Mouse (Mus musculus): ENCODE measurements at regions not wholly inside any gene's neighbourhood (a gene's known extent, or its start where the extent isn't known, plus 50 kb on each side); places are given as distances from the start of the nearest gene placed in this dataset.

DNA sequence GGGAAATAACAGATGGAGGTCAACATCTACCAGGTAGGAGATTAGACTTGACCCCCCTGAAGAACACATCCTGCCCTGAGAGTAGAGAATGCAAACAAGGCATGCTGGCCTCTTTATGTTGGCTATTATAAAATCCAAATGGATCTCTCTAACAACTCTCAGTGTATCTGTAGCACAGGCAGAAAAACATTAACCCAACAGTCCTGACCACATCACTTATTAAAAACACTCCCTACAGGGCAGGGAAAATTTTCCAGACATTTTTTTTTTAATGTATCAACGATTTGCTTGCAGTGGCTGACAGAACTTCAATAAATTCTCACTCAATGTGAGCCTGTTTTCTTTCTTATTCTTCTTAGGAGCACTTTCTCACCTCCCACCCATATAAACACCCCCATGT lies 511.4 kb downstream of the Cdk5rap2 start:
- no peak for DNase-seq

DNA sequence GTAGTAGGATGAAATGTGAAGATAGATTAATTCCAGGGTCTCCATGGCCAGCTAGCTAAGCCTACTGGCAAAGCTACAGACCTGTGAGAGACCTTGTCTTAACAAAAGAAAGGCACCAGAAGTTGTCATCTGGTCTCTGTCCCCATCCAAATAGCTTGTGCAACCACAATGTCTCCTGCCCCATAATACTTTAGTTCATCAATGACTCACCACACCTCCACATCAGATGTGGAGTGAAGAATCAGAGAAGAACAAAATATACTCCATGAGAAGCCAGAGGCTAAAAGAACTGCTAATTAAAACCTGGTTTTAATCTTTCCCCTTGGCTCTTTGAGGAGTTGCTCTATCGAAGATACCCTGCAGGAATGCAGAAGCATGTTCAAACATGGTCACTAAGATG lies 514.1 kb downstream of the Cdk5rap2 start:
- DNase-seq: no peak

DNA sequence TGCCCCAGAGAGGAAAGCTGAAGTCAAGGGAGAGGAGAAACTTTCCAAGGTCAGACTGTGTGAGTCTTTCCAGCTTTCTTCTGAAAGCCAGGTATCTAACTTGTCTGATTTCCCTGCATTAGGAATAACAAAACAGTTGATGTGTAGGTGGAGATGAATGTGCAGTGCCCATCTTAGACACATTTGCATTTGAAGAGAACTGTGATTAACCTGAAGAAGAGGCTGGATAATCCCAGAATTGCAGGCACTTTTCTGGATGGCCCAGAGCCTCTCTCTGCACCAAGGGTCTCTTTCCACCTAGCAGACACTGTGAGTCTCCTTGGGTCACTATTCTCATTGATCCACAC lies 517.4 kb downstream of the Cdk5rap2 start:
- DNase-seq: no peak

DNA sequence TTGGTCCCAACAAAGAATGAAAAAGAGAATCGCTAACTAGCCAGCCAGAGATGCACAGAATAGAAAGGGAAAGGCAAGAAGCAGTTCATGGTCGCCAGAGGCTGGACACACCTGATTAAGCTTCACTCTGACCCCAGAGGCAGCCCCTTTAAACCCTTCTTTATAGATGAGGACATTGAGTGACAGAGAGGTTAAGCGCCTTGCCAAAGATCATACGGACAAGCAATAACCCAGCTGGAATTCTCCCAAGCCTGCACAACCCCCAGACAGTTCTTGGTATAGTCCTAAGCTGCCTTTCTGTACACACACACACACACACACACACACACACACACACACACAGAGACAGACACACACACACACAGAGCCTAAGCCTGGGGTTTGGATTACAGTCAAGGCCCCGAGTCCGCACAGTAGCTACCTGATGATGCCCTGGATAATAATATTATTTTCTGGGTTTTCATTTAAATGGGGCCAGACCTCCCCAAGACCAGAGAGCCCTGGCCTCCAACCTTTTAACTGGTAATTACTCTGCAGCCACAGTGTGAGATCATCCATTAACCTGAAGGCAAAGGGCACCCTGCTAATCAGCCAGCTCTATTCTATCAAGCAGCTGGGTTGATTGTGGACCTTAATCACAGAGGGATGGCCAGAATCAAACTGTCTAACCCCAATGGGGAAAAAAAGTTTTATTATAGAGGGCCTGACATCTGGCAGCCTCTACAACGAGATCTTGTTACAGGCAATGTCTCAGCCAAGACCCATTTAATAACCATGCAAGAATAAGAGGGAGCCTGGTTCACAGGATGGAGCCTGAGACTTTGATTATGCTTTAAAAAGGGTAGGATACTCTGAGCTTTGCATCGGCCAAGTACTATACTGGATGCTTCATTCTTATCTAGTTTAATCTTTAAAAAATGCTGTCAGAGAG lies 518.1 kb downstream of the Cdk5rap2 start:
- no peak for DNase-seq

- no peak for DNase-seq
Observed at GRCm38 (mm10) chr4:69890655-69891054, 519.6 kb downstream of the Cdk5rap2 start.

GRCm38 (mm10) chr4:69889931-69890634 lies 520.2 kb downstream of the Cdk5rap2 start:
- no peak for DNase-seq

- no peak for DNase-seq
Observed at GRCm38 (mm10) chr4:69876734-69877133, 533.5 kb downstream of the Cdk5rap2 start.

- DNase-seq: no peak
Observed at GRCm38 (mm10) chr4:69870638-69871037, 539.6 kb downstream of the Cdk5rap2 start.

GRCm38 (mm10) chr4:69855001-69855400 lies 555.2 kb downstream of the Cdk5rap2 start:
- no peak for DNase-seq

DNA sequence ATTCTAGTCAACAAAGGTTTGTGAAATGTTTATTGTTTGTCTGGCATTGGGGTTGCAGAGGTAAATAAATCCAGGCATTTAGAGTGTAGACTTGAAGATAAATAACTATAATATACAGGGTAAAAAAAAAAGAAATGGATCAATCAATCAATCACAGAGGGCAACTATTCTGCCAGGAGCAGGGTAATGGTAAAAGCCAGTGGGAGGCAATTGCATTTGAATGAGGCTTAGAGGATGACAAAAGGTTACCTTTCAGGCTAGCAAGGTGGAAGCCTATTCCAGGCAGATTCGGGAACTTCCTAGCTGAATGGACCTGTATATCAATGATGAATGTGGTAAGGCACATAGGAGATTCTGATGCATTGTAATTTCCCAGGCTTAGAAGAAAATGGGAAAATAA lies 557.6 kb downstream of the Cdk5rap2 start:
- no peak for DNase-seq

- DNase-seq: no peak
Observed at GRCm38 (mm10) chr4:69849423-69849822, 560.8 kb downstream of the Cdk5rap2 start.

GRCm38 (mm10) chr4:69839868-69840267 lies 570.4 kb downstream of the Cdk5rap2 start:
- no peak for DNase-seq

- DNase-seq: no peak
Observed at GRCm38 (mm10) chr4:69838940-69839339, 571.3 kb downstream of the Cdk5rap2 start.

DNA sequence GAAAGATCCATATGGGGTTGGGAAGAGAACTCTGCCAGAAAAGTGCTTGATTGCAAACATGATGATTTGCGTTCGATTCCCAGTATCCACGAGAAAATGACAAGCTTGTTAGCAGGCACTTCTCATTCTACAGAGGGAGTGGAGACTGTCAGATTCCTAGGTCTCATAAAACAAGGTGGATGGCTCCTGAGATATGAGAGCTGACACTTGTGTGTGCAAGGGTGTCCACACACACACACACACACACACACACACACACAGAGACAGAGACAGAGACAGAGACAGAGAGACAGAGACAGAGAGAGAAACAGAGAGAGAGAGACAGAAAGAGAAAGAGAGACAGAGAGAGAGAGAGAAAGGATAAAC lies 585.4 kb downstream of the Cdk5rap2 start:
- DNase-seq: no peak

DNA sequence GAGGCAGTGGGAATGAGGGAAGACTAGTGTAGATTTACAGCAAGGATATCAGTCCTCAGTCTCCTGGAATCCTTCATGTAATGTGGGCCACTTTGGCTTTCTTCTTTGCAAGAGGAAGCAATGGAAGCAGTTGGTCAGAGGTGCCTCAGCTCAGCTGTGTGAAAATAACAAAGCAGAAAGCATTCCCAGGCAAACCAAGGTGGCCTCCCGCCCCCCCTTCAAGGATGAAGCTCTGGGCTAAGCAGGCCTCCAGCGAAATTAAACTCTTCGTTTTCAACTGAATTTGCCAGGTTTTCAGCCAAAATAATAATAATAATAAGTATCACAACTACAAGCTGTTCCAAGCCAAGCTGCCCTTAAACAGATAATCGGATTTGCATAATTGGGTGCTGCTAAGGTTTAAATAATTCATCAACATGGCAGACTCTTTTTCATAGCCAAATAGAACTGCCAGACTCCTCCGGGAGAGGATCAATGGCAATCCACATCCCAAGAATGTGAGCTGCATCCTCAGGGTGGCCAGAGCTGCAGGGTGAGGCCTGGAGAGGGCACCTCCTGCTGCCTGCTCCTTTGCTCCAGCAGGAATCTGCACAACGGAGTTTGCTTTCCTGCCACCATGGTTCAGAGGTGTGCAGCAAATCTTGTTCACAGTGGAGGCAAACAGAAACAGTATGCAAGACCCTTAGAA lies 585.9 kb downstream of the Cdk5rap2 start:
- DNase-seq: no peak

GRCm38 (mm10) chr4:69823311-69823940 lies 586.8 kb downstream of the Cdk5rap2 start:
- DNase-seq: peak in 1 of 2 experiments; percentile 22

GRCm38 (mm10) chr4:69818885-69819284 lies 591.4 kb downstream of the Cdk5rap2 start:
- DNase-seq: no peak

DNA sequence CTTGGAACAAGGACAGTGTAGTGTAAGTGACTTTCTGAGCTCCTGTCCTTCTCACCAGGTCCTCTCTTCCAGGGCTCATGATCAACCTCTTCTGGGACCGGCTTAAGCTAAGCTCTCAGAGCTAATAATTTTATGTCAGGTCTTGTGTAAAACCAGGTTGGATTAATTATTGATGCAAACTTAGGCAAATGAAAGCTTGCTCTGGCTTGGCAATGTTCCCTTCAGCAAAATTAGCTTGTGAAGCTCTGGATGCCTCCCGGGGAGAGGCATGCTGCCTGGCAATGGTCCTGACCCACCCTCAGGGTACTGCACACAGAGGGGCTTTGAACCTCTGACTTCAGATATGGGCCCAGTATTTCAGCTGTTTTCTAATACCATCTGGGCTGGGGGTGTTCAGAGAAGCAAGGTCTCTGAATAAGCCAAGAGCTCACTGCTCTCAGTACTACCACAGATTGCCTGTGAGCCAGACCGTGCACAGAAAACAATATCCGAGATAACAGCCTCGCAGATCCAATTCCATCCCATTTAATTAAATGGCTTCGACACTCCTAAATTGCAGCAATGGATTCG lies 624.7 kb downstream of the Cdk5rap2 start:
- no peak for DNase-seq

GRCm38 (mm10) chr4:69781258-69781657 lies 629.0 kb downstream of the Cdk5rap2 start:
- no peak for DNase-seq

- DNase-seq: no peak
Observed at GRCm38 (mm10) chr4:69761841-69762240, 648.4 kb downstream of the Cdk5rap2 start.

GRCm38 (mm10) chr4:69759596-69759995 lies 650.6 kb downstream of the Cdk5rap2 start:
- DNase-seq: no peak

- DNase-seq: peak in 1 of 2 experiments; percentile 12
Observed at GRCm38 (mm10) chr4:69754567-69754966, 655.7 kb downstream of the Cdk5rap2 start.
